Mouse (Mus musculus) liver, adult (tissue): Measurements from ENCODE around the gene Snx1.
A peak's percentile ranks its signal among the peaks of the same experiment; 100 is the strongest.

Experiments used
- GATA4 ChIP-seq: IDR thresholded peaks from 2 replicates; pipeline ENCODE4 v1.6.1; 2014; ENCODE audit warnings: mild to moderate bottlenecking, low read length; ENCODE audit not compliant: insufficient replicate concordance

Snx1 gene

DNA sequence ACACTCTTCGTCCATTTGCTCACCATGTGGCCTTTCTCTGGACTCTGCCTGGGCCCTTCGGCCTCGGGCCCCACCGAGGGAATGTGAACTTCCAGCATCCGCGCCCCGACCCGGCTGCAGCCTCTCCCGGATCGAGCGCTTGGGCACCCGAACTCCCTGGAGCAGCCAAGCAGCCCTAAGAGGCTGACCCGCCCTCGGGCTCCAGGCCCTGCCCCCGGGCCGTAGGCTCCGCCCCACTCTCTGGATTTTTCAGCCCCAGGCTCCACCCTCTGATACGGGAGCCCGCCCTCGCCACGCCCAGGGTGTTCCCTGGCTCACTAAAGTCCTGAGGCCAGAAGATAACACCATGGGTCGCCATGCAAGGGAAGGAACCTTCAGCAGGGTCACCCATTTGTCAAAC, 56.8 kb downstream of the Snx1 start, which contains the start of gene Snx22:
Gene Snx22, minus strand, starts transcription at position 137 of the 400 bp plus-strand sequence.
- no peak for TF ChIP-seq GATA4

DNA sequence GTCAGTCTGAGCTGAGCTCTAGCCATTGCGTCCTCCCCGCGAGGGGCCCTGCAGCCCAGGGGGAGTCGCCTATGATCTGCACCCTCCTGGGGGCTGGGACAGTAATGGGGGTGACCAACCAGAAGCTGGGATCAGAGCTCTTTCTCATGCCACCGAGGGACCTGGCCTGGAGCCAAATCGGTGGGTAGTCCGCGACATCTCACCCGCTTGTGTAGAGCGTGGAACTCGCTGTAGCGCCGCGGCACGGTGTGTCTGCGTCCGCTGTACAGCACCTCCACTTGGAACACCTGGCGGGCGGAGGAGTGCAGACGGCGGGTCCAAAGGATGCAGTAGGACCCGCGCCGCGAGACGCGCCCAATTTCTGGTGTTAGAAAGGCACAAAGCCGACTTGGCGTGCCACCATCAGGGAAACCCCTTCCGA, 57.4 kb downstream of the Snx1 start:
- no peak for TF ChIP-seq GATA4

DNA sequence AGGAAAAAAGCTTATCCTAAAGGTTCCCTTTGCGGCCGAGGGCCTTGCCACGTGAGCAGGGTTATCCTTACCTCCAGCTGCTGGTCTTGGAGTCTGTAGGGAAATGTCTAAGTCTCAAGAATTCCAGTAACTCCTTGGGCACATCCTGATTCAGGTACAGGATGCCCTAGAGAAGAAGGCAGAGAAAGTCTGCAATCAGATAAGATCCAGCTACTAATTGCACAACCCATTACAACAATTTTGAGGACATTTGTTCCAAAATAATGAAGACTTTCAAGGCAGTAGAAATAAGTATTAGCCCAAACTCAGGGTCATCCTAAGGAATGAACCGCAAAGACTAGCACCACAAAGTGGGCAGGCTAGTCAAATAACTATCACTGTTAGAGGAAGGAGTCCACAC, 58.3 kb downstream of the Snx1 start:
- no peak for TF ChIP-seq GATA4

DNA sequence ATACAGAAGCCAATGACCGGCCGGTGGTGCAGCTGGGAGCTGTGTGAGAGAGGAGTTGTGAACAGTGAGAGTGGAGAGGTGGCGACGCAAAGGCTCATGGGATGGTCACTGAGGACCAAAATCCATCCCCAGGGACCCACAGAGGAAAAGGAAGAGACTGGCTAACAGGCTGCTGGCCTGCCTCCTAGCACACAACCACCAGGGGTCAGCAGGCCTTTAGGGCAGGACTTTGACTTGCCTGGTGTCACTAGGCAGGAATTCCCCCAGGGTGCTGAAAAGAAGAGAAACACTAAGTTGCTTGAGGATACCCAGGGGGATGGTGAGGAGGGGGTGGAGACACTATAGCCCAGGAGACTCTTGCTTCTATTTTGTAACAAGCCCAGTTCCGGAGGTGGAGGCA, 58.8 kb downstream of the Snx1 start:
- no peak for TF ChIP-seq GATA4

DNA sequence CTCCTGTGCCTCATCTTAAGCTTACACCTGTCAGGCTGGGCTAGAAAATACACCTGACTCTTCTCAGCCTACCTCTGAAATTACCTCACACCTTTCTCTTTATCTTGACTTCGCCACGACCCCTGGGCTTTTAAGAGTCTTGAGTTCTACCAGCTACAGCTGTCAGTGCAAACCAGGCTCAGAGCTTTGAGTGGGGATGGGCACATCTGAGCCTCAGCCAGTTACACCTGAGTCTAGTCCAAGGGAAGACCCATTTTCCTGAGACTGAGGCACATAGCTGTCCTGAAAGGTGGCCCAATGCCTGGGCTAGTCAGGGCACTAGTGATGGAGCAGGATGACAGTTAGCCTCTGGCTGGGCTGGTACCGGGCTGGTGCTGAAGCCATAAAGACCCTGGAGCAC, 59.6 kb downstream of the Snx1 start:
- TF ChIP-seq GATA4 = no peak

DNA sequence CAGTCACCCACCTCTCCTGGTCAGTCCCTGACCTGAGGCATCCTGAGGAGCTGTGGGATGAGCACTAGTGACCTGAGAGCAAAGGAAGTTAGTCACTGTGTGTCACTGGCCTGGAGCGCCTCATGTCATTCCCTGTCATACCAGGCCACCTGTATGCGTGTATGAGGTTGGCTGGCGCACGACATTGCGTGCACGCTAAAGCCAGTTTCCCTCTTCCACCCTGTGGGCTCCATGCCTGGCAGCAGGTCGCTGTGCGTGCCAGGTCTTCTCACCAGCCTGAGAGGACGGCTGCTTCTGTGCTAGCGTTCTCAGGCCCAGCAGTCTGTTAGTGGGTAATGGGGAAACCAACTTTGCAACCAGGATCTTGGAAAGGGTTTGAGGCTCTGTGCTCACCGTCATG, 62.1 kb downstream of the Snx1 start:
- no peak for TF ChIP-seq GATA4

DNA sequence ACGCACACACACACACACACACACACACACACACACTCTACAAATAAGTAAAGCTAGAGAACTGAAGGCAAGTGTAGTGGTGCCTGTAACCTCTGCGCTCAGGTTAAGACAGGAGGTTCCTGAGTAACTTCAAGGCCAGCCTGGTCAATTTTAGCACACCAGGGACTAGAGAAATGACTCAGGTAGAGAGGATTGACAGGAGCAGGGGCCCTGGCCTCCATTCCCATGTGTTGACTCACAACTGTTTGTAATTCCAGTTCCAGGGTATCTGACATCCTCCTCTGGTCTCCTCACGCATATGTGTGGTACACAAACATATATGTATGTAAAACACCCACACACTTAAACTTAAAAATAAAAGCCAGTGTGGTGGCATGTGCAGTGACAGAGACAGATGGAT, 62.9 kb downstream of the Snx1 start:
- no peak for TF ChIP-seq GATA4

DNA sequence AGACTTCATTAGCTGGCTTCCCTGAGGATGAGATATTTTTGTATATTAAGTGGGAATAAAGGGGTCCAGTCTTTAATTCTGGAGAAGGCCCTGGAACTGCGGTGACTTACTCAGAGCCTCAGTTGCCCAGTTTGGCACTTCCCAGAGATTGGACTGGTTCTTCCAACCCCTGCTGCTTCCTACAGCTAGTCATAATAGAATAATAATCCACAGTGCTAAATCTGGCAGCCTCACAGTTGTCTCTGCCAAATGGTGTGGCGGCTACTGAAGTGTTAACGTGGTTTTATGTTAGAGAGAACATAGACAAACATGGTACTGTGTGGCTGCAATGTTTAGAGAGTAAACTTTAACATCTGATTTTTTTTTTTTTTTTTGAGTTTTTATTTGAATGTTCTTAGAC, 64.7 kb downstream of the Snx1 start:
- no peak for TF ChIP-seq GATA4

DNA sequence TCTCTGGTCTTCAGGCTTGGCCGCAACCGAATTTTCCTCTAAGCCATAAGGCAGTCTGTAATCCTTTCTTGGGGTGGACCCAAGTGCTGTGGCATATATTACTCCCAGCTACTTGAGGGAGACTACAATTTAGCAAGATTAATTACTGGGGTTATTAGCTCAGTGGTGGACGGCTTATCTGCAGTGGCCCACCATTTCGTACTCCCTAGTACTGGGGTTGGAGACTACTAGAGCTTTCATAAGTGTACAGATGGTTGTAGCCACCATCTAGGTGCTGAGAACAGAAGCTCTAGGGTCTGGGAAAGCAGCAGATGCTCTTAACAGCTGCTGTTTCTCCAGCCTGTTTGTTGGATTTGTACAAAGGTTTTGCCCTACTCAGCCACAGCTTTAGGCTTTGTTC, 65.4 kb downstream of the Snx1 start:
- no peak for TF ChIP-seq GATA4

DNA sequence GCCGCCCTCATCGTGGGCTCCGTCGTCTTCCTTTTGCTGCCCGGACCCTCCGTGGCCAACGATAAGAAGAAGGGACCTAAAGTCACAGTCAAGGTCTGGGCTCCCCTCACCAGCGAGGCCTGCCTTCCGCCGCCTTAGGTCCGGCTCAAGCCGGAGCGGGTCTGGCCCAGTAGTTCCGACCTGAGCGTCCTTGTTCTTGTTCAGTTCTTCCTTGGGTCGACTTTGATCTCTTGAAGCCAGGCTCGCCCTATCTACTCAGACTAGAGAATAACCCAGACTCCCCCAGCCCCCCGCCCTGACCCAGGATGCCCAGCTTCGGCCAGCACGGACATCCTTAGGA, 66.1 kb downstream of the Snx1 start:
- TF ChIP-seq GATA4 = no peak

DNA sequence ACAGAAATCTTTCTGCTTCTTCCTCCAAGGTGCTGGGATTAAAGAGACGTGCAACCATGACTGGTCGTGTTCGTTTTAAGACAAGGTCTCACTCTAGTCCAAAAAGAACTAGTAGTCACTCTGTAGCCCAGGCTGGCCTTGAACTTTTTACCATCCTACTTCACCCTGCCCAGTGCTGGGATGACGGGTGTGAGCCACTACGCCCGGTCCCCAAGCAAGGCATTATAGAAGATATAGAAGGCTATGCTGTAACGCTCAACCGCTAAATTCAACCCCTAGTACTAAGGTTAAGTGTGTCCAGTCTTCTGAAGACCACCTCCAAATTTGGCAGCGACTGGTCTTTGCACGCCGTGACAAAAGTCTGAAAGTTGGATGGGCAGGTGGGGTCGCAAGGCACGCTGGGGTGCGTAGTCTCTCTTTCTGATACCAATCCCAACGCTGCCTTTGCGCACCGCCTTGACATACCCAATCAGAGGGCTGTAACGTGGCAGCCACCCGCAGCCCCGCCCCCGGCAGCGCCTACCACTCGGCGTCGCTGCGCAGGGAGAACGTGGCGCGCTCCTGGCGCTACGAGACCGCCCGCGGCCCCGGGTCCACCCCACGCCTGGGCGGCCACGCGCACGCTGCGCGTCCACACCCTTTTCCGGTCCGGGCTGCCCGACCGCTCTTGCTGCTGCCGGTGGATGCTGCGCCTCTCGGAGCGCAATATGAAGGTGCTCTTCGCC, 66.6 kb downstream of the Snx1 start, which contains the start of gene Ppib:
Gene Ppib, plus strand, starts transcription at position 640 of the 725 bp plus-strand sequence.
- peak; percentile 70; the same call in 1 of the 2 replicates for TF ChIP-seq GATA4

DNA sequence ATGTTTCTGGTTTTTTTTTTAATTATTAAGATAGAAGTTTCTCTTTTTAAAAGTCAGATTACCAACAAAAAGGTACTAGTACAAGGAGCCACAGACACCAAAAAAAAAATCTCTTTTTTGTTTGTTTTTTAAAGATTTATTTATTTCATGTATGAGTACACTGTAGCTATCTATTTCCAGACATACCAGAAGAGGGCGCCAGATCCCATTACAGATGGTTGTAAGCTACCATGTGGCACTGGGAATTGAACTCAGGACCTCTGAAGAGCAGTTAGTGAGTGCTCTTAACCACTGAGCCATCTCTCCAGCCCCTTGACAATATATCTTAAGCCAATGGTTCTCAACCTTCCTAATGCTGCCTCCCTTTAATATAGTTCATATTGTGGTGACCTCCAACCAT, 72.8 kb downstream of the Snx1 start:
- TF ChIP-seq GATA4 = no peak

DNA sequence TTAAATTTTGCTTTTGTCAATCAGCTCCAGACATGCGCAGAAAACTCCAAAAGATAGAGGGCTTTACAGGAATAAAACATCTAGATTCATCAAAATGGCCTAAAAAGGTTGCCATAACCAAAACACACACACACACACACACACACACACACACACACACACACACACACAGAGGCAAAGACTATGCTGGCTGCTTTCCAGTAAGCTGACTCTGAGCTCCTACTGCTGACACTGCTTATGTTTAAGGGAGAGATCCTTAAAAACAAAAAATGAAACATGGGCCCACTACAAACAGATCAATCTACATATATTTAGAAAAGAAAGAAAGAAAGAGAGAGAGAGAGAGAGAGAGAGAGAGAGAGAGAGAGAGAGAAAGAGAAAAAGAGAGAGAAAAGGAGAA, 73.7 kb downstream of the Snx1 start:
- TF ChIP-seq GATA4 = no peak

DNA sequence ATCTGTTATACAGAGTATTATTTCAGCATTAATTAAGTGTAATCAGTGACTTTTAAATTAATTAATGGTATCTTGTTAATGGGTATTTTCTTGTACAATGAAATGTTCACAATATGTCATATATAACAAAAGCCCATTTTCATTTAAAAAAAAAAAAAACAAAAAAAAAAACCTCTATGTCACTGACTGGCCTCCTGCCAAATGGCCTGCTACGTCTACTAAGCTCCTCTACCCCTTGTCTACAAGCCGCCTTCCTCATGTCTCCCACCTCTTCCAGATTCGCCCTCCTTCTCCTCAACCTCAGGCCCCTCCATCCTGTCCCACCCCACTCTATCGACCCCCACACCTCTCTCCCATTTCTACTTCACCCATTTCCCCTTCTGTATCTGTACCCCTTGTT, 74.9 kb downstream of the Snx1 start:
- TF ChIP-seq GATA4 = no peak

DNA sequence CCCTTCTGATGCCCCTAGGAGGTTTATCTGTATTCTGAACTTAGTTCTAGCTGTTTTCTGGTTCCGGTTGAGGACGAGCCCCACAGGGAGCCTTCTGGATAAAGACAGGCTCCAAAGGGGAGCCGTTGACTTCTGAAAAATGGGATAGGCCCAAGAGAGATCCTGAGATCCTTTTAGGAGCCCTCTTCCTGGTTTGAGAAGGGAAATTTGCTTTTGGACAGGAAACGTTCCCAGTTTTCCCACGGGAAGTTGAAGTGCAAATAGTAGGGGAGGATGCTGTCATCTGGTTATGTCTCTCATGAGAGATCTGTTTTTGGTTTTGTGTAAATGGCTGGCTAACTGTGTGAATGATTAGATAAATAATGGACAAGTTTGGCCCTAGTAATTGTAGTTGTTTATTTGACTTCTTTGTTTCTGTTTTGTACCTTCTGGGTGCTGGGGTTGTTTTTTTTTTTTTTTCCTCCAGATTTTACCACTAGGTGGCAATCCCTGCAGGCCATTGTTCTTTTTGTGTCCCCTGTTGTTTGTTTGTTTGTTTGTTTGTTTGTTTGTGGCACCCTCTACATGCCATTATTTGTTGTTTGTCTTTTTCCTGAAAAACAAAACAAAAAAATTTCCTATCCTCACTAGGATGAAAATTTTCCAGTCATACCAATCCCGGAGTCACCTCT, 76.3 kb downstream of the Snx1 start:
- no peak for TF ChIP-seq GATA4

DNA sequence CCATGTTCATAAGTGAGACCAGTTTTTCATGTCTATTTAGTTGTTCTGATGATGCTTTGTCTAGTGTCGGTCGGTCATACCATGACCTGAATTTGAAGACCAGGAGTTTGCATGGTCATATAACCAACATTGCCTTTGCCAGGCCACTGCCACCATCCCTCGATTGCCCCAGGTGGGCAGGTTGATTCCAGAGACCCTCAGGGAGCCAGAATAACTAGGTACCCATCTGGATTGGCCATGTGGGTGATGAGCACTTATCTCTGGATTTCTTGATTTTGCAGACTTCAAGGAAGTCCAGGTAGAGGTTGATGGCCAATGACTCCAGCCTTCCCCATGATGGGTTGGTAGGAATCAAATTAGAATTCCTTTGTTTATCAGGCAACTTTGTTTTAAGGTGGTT, 83.1 kb downstream of the Snx1 start:
- TF ChIP-seq GATA4 = no peak

DNA sequence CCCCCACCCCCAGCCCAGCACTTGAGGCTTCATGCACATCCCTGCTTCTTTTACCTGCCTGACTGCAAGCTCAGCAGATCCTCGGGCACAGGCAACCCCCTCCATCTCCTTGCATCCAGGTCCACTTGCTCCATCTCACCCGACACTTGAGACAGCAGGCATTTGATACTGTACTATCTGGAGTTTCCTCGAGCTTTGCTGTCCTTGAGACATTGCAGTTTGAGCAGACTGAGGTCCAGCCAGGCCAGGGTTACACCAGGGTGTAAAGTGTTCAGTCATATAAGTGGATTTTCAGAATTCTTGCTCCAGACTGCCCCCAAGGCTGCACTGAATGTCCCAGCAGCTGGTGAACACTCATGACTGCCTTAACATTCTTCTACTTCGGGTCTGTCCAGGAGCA, 84.1 kb downstream of the Snx1 start:
- TF ChIP-seq GATA4 = no peak
